Mouse (Mus musculus) olfactory bulb, adult 2 months (tissue): ENCODE measurements around the gene Orai2. TPM values are rescaled to one million over a fixed set of nuclear protein-coding genes. Genes with fewer than 3 reads are reported as not detected.

Experiments
- H3K27ac ChIP-seq: fragments of 200-500 bp; 2 replicates; pipeline ENCODE4 v1.5.1; 2012; ENCODE audit warnings: low read depth, low read length; ENCODE audit not compliant: insufficient read depth
- H3K4me1 ChIP-seq: fragments of 200-500 bp; 2 replicates; pipeline ENCODE4 v1.6.1; 2012; ENCODE audit warnings: low read length; ENCODE audit not compliant: control insufficient read depth, insufficient read depth
- H3K4me3 ChIP-seq: fragments of 200-500 bp; 2 replicates; pipeline ENCODE4 v1.5.1; 2012; ENCODE audit warnings: mild to moderate bottlenecking, low read depth, low read length, moderate library complexity; ENCODE audit not compliant: insufficient read depth
- CTCF ChIP-seq: fragments of 200-500 bp; IDR thresholded peaks from 2 replicates; pipeline ENCODE4 v1.5.1; 2012; ENCODE audit warnings: low read depth, mild to moderate bottlenecking, low read length, moderate library complexity; ENCODE audit not compliant: insufficient read depth
- POLR2A ChIP-seq: fragments of 200-500 bp; IDR thresholded peaks from 2 replicates; pipeline ENCODE4 v1.6.1; 2012; ENCODE audit warnings: mild to moderate bottlenecking, low read depth, low read length, moderate library complexity; ENCODE audit not compliant: insufficient read depth
- whole genome bisulfite sequencing: fragments of 180-500 bp; shearing (Covaris S2); methylation state at CpG from one replicate; pipeline ENCODE4 v1.1.7; 2018; 5-methylcytosine and 5-hydroxymethylcytosine counted together
- polyA plus RNA-seq: library from polyadenylated mRNA; stranded (reverse); fragments of >200 nt; gene quantifications from 2 replicates; pipeline ENCODE4 v1.2.4, GENCODE M21; 2012; ENCODE audit warnings: low replicate concordance; ENCODE audit not compliant: missing spikeins, insufficient read depth, insufficient read length

Orai2 gene
- polyA plus RNA-seq, 1 experiment, result not detected

DNA sequence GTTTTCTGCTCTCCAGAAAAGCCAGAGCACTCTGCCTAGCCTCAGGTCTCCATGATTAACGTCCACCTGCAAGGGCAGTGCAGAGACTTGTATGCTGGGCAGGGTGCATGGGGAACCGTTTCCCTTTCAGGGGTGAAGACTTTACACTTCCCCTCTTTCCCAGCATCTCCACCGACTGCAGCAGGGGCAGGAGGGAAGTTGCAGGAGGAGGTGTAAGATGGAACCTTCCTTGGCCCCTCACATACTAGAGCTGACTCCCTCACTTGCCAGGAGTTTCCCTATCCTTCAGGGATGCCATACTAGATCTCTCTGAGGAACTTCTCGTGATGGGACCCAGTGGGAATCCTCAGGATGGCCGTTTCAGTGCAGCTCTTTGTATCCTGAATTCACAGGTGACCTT, 40.0 kb upstream of the Orai2 start:
- H3K27ac ChIP-seq, result no peak overlapping the region
- WGBS, result 71% methylated on average over 5 of the region's 5 CpGs
- H3K4me3 ChIP-seq, result no peak overlapping the region
- TF ChIP-seq CTCF, result no peak
- no peak for TF ChIP-seq POLR2A
- H3K4me1 ChIP-seq, result no peaks in the 10 kb centered on the region

DNA sequence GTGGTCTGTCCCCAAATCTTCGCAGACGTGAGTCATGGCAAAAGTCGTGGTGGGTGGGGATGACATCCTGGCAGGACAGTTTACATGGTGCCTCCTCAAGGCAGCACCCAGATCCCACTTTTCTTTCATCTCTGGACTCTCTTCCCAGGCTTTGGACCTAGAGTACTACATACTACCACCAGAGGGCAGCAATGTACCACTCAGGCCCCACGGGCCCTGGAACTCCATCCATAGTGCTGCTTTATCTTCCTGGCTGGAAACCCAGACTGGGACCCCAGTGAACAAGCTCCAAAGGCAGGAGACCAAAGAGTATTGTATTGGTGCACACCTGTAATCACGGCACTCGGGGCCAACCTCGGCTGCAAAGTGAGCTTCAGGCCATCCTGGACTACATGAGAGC, 31.3 kb upstream of the Orai2 start:
- no peak overlapping the region for H3K4me3 ChIP-seq
- H3K27ac ChIP-seq, result no peak overlapping the region
- TF ChIP-seq POLR2A, result no peak
- TF ChIP-seq CTCF, result no peak
- WGBS, result 20% methylated on average over 7 of the region's 7 CpGs
- 0 out of 2 replicates have a peak, but pooled peaks cover 3% of the 10 kb centered on the region for H3K4me1 ChIP-seq

DNA sequence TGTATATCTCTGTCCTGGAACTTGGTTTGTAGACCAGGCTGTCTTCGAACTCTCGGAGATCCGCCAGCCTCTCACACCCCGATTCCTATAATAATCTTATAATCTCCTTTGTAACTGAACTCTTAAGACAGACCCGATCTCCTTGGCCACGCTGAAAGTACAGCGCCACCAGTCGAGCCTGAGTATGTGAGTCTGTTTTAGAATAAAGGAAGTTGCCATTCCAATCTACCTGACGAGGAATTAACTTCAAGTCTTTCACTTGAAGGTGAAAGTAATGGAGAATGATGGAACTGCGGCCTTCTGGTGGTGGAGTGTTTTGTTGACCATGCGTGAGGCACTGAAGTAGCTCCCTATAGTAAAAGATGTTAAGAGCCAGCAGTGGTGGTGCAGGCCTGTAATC, 29.0 kb upstream of the Orai2 start:
- 22% methylated on average over 11 of the region's 11 CpGs for WGBS
- H3K4me1 ChIP-seq, result 0 out of 2 replicates have a peak, but pooled peaks cover 3% of the 10 kb centered on the region
- H3K4me3 ChIP-seq, result no peak overlapping the region
- H3K27ac ChIP-seq, result no peak overlapping the region
- TF ChIP-seq POLR2A (no peak), CTCF (no peak)

DNA sequence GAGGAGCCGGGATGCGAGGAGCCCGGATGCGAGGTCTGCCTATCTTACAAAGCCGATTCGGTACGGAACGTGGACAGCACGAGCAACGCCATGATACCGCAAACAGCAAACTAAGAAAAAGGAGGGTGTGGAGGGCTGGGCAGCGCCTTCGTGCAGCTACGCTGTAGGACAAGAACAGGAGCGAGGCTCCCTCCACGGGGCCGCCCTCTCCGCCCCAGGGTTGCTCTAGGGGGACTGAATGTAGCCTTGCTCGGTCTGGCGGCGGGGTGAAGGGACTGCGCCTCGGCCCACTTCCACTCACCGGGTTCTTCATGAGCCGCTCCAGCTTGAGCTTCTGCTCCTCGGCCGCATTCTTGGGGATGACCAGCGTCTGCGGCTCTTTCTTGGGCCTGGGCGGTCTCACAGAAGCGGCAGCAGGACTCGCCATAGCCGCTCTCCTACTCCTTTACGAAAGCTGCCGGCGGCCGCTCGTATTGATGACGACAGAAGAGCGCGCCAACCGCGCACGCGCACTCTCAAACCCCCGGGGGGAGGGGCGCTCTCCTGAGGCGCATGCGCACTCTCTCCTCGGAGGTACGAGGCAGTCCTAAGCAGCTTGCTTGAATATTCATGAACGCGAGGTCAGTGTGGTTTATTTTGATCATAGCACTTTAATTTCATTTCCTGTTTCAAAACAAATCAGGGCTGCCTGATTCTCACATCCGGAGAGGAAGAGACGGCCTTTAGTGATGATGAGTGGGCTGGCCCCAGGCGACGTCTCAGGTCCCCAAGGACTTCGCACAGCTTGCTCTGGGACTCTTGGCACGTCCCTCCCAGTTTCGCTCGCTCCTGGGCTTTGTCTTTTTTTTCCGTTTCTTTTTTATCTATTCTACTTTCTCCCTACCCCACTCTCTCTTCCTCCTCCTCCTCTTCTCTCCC, 28.2 kb upstream of the Orai2 start, which contains the start of gene Prkrip1:
Gene Prkrip1 (minus strand): TSS at position 490 of the 918 bp plus-strand sequence.
- WGBS, result under 1% methylated on average over 62 of the region's 62 CpGs
- peak within 1 kb of the TSS; percentile 54 for H3K4me3 ChIP-seq
- H3K4me1 ChIP-seq, result 0 out of 2 replicates have a peak, but pooled peaks cover 3% of the 10 kb centered on the region
- TF ChIP-seq CTCF (0 out of 2 replicates have a peak, but pooled peaks have one; percentile 8), POLR2A (peak; percentile 69)
- peak within 1 kb of the TSS; percentile 53; the same call in 1 of the 2 replicates for H3K27ac ChIP-seq

DNA sequence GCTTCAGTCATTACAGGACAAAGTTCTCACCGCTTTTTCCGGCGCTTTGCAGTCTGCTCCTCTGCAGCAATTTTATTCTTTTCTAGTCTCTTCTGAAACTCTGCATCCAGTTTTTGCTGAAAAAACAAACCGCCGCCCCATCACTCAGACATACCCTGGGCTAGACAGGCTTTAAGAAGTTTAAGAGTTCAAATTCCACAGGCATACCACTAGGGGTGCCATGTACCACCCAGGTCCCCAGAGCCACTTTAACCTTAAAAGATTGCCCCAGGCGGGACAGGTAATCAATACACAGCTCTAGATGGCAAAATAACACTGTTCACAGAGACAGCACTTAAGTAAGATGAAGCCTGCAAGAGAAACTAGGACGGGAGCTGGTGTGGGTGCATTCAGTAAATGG, 21.4 kb upstream of the Orai2 start:
- WGBS, result 86% methylated on average over 7 of the region's 7 CpGs
- TF ChIP-seq POLR2A, result no peak
- no peak for TF ChIP-seq CTCF
- Histone ChIP-seq H3K27ac (no peak overlapping the region), H3K4me1 (no peaks in the 10 kb centered on the region), H3K4me3 (no peak overlapping the region)

DNA sequence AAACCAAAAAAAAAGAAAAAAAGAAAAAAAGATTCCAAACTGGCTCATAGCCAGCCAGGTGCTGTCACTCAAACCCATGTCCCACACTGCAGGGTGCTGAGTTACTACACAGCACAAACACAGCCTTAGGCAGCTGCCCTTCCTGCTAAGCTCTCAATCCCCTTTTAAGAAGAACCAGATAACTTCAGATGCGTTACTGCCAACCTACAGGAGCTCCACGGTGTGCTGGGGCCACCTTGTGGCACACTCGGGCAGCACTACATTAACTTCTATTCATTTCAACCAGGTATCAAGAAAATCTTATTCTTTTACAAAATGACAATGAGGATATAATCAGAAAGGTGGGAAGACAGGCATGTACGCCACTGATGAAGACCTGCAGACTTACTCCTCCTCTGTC, 16.2 kb upstream of the Orai2 start:
- WGBS, result 30% methylated on average over 4 of the region's 4 CpGs
- no peak for TF ChIP-seq POLR2A
- TF ChIP-seq CTCF, result peak; percentile 43; the same call in 1 of the 2 replicates
- Histone ChIP-seq H3K4me3 (no peak overlapping the region), H3K27ac (no peak overlapping the region), H3K4me1 (no peaks in the 10 kb centered on the region)

DNA sequence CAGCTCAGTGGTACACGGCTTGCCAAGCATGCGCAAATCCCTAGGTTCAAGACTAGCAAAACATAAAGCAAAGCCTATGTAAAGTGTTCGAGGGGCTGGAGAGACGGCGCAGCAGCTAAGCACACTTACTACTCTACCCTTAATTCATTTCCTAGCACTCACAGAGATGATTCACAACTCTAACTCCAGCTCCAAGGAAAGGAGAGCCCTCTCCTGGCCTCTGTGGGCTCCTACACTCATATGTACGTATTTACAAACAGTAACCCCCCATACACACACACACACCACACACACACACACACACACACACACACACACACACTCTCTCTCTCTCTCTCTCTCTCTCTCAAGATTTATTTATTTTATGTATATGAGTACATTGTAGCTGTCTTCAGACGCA, 13.3 kb upstream of the Orai2 start:
- WGBS, result 75% methylated on average over 7 of the region's 7 CpGs
- H3K4me3 ChIP-seq, result no peak overlapping the region
- H3K4me1 ChIP-seq, result no peaks in the 10 kb centered on the region; the same call in 1 of the 2 replicates
- no peak for TF ChIP-seq POLR2A
- no peak for TF ChIP-seq CTCF
- no peak overlapping the region for H3K27ac ChIP-seq

DNA sequence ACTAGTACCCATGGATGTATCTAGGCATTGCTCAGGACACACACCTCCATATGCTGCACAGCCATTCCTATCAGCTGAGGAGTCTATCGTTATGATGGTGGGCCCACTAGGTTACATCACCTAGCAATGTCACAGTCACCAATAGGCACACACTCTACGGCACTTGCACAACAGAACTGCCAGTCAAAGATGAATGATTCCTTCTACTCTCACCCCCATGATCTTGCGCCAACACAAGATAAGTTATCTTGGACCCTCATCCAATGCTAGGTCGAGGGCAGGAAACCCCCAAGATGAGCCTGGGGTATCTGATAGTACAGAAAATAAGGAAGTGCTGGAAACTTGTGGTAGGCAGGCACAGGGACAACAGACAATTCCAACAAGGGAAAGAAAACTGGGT, 12.3 kb upstream of the Orai2 start:
- 94% methylated on average over 4 of the region's 4 CpGs for WGBS
- Histone ChIP-seq H3K4me1 (no peaks in the 10 kb centered on the region; the same call in 1 of the 2 replicates), H3K27ac (no peak overlapping the region), H3K4me3 (no peak overlapping the region)
- no peak for TF ChIP-seq POLR2A
- no peak for TF ChIP-seq CTCF

DNA sequence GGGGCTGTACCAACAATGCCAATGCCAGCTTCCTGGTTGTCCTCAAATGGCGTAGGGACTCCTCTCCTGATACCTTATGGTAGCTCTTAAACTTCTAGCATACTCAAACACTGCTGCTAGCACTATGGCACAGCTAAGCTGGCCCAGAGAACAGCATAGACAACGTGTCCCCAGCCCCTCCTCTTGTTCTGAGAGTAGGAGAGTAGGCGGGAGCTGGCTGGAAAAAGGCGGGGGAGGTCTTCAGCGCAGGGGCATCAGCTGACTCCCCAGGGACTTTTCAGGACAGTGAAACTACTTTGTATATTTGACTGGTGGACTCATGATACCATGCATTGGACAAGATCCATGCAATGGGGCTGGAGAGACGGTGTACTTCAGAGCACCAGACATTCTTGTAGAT, 11.5 kb upstream of the Orai2 start:
- TF ChIP-seq POLR2A (no peak), CTCF (no peak)
- no peaks in the 10 kb centered on the region; the same call in 1 of the 2 replicates for H3K4me1 ChIP-seq
- no peak overlapping the region for H3K4me3 ChIP-seq
- H3K27ac ChIP-seq, result no peak overlapping the region
- 62% methylated on average over 6 of the region's 6 CpGs for WGBS
